Mouse (Mus musculus): ENCODE measurements at regions not wholly inside any gene's neighbourhood (a gene's known extent, or its start where the extent isn't known, plus 50 kb on each side); places are given as distances from the start of the nearest gene placed in this dataset.

GRCm38 (mm10) chr3:148112204-148112603 is 878.2 kb downstream of the Adgrl2 start:
- TF ChIP-seq POLR2A (IDR thresholded peaks at IDR 0.05; ENCODE audit: extremely low read depth, insufficient read depth, low read length) (no peak), CTCF (IDR thresholded peaks at IDR 0.05; ENCODE audit: extremely low read depth, insufficient read depth, low read length) (no peak)
